Mouse (Mus musculus) mature B cell (primary cell): Measurements from ENCODE around the gene Ntrk2.

ENCODE experiments used
- in situ Hi-C: fragments of 300-500 bp; cut with MboI; formaldehyde crosslinking; loops from 2 replicates; pipeline ENCODE4 v1.14.3; 2019

Ntrk2 gene

GRCm38 (mm10) chr13:58806397-58806892 is at the start of gene Ntrk2:
Gene Ntrk2 (plus strand): TSS chr13:58806569.
- in situ Hi-C loops = no loop called here

DNA sequence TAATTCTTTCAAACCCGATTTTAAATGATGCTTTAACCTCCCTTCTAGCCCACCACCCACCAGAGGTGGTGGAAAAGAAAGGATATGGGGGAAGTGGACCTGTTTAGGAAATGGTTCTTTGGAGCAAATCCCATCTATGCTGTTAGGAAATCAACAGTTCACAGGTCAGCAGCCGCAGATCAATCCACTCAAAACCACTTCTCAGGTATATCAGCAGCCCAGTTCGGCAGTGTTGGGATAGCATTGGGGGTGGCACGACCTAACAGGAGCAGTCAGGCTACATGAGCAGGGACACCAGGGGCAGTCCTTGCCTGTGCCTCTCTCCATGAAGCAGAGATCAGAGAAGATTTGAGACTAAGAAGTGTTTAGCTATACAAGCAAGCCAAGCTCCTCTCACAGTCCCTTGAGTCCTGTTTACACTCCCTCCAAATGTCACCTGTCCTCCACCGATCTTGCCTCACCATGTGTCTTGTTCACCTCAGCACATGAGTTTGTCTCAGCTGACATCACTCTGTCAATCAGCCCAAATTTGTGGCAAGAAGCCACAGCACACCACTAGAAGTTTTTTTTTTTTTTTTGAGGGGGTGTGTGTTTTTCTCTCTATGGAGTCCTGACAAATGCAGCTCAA is 45.3 kb upstream of the Ntrk2 start:
- in situ Hi-C loops = no loop called here

- in situ Hi-C loops = no loop called here
Observed at GRCm38 (mm10) chr13:58768258-58768657, 38.1 kb upstream of the Ntrk2 start.

DNA sequence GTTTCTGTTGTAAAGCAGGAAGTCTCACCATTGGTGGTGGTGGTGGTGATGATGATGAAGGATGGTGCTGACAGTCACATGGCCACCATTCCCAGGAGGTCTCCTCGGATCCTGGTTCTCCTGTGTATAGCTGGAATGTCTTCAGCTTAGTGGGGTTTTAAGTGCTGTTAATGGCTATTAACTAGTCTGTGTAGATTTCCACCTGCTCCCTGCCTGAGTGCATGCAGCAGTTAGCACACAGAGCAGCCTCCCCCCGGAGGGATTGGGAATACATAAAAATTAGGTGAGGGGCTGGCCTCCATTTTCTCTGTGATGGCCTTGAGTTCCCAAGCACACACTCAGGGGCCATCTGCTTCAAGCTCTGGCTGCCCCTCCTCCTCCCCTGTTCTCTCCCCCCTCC is 36.9 kb upstream of the Ntrk2 start:
- in situ Hi-C loops = no loop called here

GRCm38 (mm10) chr13:58779261-58779660 is 27.1 kb upstream of the Ntrk2 start:
- in situ Hi-C loops = no loop called here

- in situ Hi-C loops = no loop called here
Observed at GRCm38 (mm10) chr13:58786476-58786875, 19.9 kb upstream of the Ntrk2 start.

GRCm38 (mm10) chr13:58790741-58791140 is 15.6 kb upstream of the Ntrk2 start:
- in situ Hi-C loops = no loop called here

GRCm38 (mm10) chr13:58797386-58797785 is 9.0 kb upstream of the Ntrk2 start:
- in situ Hi-C loops = no loop called here

- in situ Hi-C loops = no loop called here
Observed at GRCm38 (mm10) chr13:58801291-58801690, 5.1 kb upstream of the Ntrk2 start.

DNA sequence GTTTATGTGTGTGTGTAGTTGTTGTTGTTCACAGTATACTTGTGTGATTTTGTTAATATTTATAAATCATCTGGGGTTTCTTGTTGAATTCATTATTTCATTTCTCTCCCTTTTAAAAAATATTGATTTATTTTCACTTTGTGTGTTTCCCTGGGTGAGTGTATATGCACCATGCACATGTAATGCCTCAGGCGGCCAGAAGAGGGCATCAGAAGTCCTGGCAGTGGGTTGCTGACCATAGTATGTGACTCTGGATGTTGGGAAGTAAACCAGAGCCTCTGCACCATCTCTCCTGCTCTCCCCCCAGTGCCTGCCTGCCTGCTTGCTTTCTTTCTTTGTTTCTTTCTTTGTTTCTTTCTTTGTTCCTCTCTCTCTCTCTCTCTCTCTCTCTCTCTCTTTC is 2.5 kb upstream of the Ntrk2 start:
- in situ Hi-C loops = no loop called here

DNA sequence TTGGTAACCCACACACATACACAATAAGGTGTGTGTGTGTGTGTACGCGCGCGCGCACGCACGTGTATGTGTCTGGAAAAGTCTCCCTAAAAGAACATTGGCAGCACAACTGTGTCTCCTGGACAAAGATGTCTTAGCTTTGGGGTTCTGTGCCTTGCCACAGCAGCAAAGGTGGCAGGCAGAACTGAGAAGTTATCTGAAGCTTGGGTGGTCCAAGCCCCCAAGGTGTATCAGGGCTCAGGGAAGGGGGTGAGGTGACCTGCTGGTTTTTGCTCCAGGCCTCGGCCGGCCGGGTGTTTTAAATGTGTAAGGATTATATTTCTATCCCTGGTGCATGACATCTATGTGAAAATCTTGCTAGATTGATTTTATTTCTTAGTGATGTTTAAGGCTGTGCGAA is 536 bp upstream of the Ntrk2 start:
- in situ Hi-C loops = no loop called here

- in situ Hi-C loops = no loop called here
Observed at GRCm38 (mm10) chr13:58806896-58807628, 693 bp downstream of the Ntrk2 start.

DNA sequence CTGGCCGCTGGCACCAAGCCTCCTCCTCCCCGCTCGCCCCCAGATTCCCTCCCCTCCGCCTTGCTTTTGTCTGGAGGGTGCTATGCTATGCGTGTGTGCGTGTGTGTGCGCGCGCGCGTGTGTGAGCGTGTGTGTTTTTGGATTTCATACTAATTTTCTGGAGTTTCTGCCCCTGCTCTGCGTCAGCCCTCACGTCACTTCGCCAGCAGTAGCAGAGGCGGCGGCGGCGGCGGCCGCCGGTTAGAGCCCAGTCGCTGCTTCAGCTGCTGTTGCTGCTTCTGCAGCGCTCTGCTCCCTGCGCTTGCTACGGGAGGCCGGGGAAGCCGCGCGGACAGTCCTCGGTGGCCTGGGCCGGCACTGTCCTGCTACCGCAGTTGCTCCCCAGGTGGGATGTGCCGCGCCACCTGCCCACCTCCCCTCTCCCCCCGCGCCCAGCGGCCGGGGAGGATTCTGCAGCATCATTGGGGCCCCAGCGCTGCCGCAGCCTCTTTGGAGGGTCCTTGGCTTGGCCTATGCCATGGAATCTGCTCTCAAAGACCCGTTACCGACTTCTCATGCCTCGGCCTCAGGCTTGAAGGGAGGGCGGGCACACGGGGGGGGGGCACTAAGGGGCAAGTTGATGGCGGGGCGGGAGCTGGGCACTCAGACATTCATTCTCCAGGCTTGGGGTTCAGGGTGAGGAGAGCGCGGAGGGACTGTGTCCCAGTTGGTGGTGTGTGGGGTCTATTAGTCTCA is 1.4 kb downstream of the Ntrk2 start:
- in situ Hi-C loops = no loop called here

DNA sequence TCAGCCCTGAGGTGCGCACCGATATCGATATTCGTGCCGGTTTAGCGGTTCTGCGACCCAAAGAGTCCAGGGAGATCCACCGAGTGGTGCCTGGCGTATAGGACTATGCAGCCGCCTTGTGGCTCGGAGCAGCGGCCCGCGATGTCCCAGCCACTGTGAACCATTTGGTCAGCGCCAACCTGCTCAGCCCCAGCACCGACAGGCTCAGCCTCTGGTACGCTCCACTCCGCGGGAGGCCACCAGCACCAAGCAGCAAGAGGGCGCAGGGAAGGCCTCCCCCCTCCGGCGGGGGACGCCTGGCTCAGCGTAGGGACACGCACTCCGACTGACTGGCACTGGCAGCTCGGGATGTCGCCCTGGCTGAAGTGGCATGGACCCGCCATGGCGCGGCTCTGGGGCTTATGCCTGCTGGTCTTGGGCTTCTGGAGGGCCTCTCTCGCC is 2.0 kb downstream of the Ntrk2 start:
- in situ Hi-C loops = no loop called here

GRCm38 (mm10) chr13:58809930-58810329 is 3.6 kb downstream of the Ntrk2 start:
- in situ Hi-C loops = no loop called here

DNA sequence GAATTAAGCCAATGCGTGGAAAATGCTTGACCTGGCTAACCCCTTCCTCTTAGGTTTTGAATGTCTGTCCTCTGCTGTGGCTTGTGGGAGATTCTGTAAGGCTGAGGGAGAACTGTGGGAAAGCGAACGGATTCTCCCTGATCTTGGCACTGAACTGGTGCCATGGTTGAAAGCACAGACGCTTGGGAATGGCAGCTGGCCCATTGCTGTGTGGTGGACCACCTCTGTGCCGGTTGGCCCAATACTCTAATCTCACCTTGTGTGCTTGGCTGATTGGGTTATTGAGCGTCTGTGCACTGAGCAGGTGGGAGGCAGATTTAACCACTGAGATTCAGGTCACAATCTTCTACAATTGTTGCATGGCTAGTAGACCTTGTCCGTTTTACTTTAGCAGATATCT is 18.4 kb downstream of the Ntrk2 start:
- in situ Hi-C loops = no loop called here

GRCm38 (mm10) chr13:58826356-58827197 is 20.2 kb downstream of the Ntrk2 start:
- in situ Hi-C loops = no loop called here

DNA sequence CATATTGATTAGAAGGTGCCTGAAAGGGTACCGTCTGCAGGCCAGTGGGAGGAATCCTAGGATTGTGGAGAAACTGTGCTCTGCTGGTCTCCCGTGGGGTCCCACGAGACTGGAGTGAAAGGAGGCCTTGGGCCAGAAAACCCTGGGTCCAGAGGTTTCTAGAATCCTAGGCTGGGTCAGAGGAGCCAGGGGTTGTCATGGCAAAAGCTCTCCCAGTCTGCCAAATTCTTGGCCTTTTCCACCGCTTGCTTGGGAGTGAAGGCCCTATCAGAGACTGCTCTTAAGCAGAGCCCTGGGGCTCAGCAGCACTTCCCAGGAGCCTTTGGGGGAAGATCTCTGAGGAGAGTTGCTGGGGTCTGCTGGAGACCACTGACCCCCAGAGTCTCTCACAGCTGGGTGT is 25.6 kb downstream of the Ntrk2 start:
- in situ Hi-C loops = no loop called here

DNA sequence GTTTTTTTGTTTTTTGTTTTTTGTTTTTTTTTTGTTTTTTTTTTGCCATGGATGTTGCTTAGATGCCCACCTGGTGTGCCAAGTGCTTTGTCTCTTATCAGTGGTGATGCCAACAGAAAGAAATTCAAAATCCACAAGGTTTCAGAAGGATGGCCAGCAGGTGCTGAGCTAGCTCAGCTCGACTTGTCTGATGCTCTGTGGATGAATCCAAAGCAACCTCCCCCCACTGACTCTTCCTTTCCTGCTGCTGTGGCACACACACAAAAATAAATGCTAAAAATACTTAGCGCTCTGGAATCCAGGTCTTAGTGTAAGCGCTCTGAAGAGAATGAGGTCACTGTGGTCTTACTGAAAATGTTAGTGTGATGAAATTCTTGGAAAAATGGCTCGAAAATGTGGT is 28.4 kb downstream of the Ntrk2 start:
- in situ Hi-C loops = no loop called here

- in situ Hi-C loops = no loop called here
Observed at GRCm38 (mm10) chr13:58836891-58837290, 30.5 kb downstream of the Ntrk2 start.

- in situ Hi-C loops = no loop called here
Observed at GRCm38 (mm10) chr13:58838110-58838509, 31.7 kb downstream of the Ntrk2 start.
